Mouse (Mus musculus): Measurements from ENCODE around the gene 4932438H23Rik.

DNA sequence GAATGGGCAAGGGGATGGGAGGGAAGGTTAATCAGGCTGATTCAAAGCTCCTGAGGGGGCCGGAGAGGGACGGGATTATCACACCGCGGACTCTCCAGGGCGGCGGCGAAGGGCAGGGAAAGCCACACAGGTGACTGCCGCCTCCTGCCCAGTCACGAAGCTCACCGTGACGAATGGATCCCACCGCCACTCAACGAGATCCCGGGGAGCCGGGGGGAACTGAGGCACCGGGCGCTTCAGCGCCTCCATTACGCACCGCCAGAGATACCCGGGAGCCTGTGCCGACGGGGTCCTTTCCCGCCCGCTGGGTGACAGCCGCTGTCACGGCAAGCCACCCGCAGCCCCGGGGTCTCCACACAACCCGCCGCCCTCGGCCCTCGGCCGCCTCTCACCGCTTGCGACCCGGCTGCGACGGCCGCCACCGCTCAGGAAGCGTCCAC lies 84.3 kb downstream of the 4932438H23Rik start:
- TF ChIP-seq HCFC1 (IDR thresholded peaks at IDR 0.05; ENCODE audit: low read depth, low read length) = no peak
- peak in 1 of 2 experiments; percentile 73; a peak in 2 of 4 replicates for TF ChIP-seq POLR2A (IDR thresholded peaks at IDR 0.05; ENCODE audit: control insufficient read depth in 1 of 2, insufficient read depth in 1 of 2, low read depth in 1 of 2, low read length in 2 of 2, poor library complexity in 1 of 2)
- TF ChIP-seq ZC3H11A (IDR thresholded peaks at IDR 0.05; ENCODE audit: low read depth, low read length) = no peak
- no peak for TF ChIP-seq E2F4 (IDR thresholded peaks at IDR 0.05; ENCODE audit: borderline replicate concordance, low read depth, low read length)
- TF ChIP-seq MAFK (IDR thresholded peaks at IDR 0.05; ENCODE audit: borderline replicate concordance, low read depth, low read length) = no peak
- TF ChIP-seq MAX (IDR thresholded peaks at IDR 0.05; ENCODE audit: low read length) = no peak
- no peak for TF ChIP-seq BHLHE40 (IDR thresholded peaks at IDR 0.05; ENCODE audit: borderline replicate concordance, low read depth, low read length)
- TF ChIP-seq CTCF (IDR thresholded peaks at IDR 0.05 in 2 of 3, conservative IDR thresholded peaks at IDR 0.05 in 1 of 3; ENCODE audit: control insufficient read depth in 1 of 3, insufficient read depth in 1 of 3, low read depth in 2 of 3, low read length in 3 of 3, poor library complexity in 1 of 3, severe bottlenecking in 1 of 3) = no peak
- no peak for TF ChIP-seq GABPA (IDR thresholded peaks at IDR 0.05; ENCODE audit: low read depth, low read length)
- TF ChIP-seq MYB (IDR thresholded peaks at IDR 0.05; ENCODE audit: low read depth, low read length) = no peak

Data from MEL (cell line).